Mouse (Mus musculus): ENCODE measurements at regions not wholly inside any gene's neighbourhood (a gene's known extent, or its start where the extent isn't known, plus 50 kb on each side); places are given as distances from the start of the nearest gene placed in this dataset.

GRCm38 (mm10) chr11:21460011-21460410 is 89.0 kb upstream of the Ugp2 start:
- TF ChIP-seq CTCF (IDR thresholded peaks at IDR 0.05; ENCODE audit: extremely low read depth, insufficient read depth, low read length), result no peak
- no peak for TF ChIP-seq POLR2A (IDR thresholded peaks at IDR 0.05; ENCODE audit: extremely low read depth, insufficient read depth, low read length)

Data from cortical plate, adult 2 months (tissue).